Mouse (Mus musculus): ENCODE measurements at regions not wholly inside any gene's neighbourhood (a gene's known extent, or its start where the extent isn't known, plus 50 kb on each side); places are given as distances from the start of the nearest gene placed in this dataset.

DNA sequence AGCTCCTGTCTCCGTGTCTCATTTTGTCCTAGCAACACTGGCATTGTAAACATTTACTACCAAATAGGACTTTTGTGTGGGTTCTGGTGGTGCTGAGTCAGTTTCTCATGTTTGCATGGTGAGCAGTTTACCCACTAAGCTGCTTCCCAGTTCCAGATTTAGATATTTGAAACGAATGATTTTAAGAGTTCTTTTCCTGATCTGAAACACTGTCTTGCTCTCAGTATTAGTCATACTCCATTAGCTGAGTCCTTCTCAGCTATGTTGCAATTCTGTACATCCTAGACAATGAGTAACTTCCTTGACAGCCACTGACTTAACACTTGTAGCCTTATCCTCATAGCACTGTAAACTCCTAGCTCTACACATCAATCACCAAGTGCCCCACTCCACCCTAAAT lies 1280.1 kb upstream of the Lrrc6 start:
- intact Hi-C loops (cut with DNase I): no loop called here
- no peak for DNase-seq (ENCODE audit: low spot score)

DNA sequence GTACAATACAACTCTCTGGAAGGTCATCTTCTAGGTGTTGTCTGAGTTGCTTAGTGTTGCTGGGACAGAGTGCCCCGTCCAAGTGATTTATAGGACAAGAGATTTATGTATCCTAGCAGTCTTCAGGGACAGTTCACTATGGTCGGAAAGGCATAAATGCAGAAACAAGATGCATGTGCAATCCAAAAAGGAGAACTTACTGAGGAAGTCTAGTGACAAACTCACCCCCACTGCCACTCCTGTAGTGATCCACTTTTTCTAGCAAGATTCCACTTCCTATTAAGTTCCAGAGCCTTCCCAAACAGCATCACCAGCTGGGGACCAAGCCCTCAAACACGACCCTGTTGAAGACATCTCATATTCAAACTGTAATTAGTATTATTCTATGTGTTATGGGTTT lies 1266.9 kb upstream of the Lrrc6 start:
- intact Hi-C loops (cut with DNase I): no loop called here
- no peak for DNase-seq (ENCODE audit: low spot score)

DNA sequence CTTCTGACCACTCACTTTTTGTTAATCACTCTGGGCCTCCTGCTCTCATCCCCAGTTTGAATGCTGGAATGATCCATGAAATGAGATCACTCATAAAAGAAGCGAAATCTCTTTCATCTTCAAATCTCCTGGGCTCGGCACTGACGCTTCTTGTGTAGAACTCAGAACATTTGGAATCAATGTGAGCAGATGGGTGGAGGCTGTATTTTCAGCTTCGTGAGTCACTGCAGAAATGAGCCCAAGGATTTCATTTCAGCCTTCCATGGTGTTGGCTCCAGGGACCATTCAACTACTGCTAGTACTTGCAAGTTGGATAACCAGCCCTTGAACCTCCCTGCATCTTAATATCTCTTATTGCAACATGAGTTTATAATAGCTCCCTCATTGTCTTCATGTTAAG lies 1258.5 kb upstream of the Lrrc6 start:
- intact Hi-C loops (cut with DNase I): no loop called here
- peak; percentile 7 for DNase-seq (ENCODE audit: low spot score)

DNA sequence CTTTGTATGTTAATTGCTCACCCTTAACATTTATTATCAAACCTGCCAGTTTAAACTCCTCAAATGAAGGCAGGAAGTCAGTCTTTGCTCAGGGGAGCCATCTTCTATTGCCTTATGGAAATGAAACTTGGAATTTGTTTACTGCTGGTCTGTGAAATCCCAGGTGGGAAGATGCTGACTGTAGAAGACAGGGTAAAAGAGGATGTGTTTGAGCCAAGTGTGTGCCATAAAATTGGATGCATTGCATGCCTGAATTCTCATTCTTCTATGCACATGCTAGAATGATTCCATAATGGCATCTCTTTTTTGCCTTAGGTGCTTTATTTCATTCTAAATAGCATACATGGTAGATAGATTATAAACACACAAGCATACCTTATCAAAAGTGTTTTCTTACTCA lies 1249.9 kb upstream of the Lrrc6 start:
- intact Hi-C loops (cut with DNase I): no loop called here
- DNase-seq (ENCODE audit: low spot score): no peak

DNA sequence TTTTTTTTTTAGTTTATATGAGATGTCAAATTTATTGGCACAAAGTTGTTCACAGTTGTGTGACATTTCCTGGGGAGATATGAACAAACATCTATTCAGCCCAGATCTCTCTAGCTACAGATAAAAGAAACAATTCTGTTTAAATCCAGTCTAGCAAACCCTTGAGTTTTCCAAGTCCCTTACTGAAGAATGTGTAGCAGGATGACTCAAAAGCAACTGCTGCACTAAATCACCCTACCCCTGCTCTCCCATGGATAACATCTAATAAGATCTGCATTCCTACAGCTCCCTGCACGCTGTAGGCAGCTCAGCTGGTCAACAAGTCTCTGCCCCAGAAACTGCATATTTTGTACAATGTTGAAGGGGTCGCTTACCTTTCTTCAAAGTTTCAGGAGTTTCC lies 1242.6 kb upstream of the Lrrc6 start:
- intact Hi-C loops (cut with DNase I): no loop called here

DNA sequence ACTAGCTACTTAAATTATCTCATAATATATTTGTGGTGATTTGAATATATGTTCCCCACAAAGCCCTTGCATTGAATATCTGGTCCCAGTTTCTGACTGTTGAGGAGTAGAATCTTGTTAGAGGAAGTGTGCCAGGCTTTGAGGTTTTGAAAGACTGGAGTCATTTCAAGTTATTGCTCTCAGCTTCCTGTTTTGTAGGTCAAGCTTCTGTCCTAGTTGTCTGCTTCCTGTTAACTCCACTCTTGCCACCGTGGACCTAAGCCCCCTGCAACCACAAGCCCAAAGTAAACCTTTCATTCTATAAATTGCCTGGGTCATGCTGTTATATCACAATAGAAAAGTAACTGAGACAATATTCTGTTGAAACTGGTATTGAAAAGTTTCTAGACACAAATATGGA lies 1232.3 kb upstream of the Lrrc6 start:
- DNase-seq (ENCODE audit: low spot score): no peak
- intact Hi-C loops (cut with DNase I): no loop called here

More for the DNA sequence above, 1242.6 kb upstream of the Lrrc6 start:
- DNase-seq (ENCODE audit: low spot score): no peak

DNA sequence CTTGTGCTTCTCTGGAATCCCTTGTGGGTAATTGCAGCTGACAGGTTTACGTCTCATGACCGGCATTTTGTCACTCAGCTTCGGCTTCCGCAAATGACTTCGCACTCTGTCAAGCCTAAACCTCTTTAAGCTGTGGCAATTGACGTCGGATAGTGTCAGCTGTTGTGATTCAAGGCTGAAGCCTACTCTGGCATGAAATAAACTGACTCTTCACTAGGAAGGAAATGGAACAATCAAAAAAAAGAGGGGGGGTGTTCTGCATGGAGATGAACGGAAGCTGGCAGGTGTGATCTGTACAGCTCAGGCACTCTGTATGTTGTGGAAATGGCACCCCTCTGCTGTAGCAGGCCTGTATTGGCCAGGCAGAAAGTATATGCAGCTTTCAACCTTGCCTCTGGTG lies 1228.8 kb upstream of the Lrrc6 start:
- no peak for DNase-seq (ENCODE audit: low spot score)
- intact Hi-C loops (cut with DNase I): no loop called here

DNA sequence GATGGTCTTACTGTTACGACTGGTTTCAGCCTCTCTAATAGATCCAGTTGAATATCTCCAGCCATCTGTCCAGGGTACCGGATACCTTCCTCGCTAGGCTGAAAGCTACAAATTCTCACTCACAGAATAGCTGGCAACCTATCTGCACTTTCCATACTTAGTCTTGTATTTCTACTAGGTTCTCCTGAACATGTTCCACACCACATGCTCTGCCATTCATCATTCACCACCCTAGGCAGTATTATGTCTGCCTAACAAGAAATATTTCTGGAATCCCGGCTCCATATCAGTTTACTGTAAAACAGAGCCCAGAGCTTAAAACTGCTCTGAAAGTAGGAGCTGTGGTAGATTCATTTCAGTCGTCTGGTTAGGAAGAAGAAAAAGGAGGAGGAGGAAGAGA lies 1224.5 kb upstream of the Lrrc6 start:
- intact Hi-C loops (cut with DNase I): no loop called here
- DNase-seq (ENCODE audit: low spot score): no peak

DNA sequence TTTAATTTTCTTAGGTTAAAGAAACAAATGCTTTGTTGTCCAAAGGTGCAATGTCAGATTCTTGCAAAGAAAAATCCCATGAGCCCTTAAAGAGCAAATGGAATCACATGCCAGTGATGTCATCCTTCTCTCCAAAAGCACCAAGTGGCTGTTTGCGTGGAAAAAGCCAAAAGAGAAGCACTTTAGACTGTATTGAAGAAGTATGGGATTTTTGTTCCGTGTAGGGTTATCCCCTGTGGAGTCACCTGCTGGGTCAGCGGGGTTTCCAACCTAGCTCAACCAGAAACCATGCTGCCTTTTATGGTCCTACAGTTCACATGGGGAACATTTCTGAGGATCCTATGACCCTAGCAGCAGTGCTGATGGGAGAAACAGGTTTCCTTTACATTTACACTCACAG lies 1213.5 kb upstream of the Lrrc6 start:
- DNase-seq (ENCODE audit: low spot score): no peak
- intact Hi-C loops (cut with DNase I): no loop called here

DNA sequence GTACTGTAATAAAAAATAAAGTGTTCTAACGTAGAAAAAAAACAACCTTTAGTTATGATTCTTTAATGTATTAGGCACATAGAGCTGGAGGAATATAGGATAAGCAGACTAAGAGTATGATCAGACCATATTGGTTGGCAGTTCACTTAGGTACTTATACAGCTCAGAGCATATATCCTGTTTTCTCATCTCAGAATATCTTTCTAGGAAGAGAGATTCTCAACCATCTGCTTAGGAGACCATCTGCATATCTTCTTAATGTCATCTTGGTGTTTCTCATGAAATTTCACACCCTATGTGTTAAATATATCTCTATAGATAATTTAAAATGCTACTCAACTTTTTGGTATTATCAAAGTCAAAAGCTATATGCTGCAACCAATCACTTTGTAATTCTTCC lies 1185.4 kb upstream of the Lrrc6 start:
- intact Hi-C loops (cut with DNase I): no loop called here
- no peak for DNase-seq (ENCODE audit: low spot score)

DNA sequence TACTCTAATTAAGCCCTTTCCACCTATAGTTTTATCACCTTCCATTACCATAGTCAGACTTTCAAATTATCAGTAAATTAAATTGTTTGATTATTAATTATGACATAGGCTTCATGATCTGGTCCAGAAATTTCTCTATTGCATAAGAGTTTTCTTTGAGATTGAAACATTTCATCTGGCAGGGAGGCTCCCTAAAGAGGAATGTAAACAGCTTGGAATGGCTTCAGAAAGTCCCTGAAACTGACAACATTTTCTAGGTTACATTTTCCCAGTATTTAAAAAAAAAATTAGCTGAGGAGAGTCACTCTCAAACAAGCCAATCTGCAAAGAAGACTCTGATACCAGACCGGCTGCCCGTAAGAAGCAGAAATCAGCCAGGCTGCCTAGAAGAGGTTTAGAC lies 1172.6 kb upstream of the Lrrc6 start:
- DNase-seq (ENCODE audit: low spot score): no peak
- intact Hi-C loops (cut with DNase I): no loop called here

DNA sequence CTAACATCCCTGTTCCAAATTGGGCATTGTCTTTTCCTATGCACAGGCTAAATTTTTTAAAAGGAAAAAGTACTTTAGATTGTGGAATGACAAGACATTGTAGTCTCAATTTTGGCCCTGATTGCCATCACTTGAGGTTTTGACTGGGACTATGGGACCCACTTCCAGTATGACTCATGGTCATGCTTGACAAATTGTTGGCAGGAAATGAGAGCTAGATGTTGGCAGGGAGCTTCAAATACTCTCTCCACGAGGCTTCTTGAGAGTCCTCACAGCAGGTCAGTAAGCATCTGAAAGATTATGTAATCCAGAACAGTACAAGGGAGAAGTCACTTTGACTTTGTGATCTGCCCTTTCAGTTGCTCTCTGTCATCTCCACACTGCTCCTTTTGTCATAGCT lies 1135.4 kb upstream of the Lrrc6 start:
- no peak for DNase-seq (ENCODE audit: low spot score)
- intact Hi-C loops (cut with DNase I): no loop called here

DNA sequence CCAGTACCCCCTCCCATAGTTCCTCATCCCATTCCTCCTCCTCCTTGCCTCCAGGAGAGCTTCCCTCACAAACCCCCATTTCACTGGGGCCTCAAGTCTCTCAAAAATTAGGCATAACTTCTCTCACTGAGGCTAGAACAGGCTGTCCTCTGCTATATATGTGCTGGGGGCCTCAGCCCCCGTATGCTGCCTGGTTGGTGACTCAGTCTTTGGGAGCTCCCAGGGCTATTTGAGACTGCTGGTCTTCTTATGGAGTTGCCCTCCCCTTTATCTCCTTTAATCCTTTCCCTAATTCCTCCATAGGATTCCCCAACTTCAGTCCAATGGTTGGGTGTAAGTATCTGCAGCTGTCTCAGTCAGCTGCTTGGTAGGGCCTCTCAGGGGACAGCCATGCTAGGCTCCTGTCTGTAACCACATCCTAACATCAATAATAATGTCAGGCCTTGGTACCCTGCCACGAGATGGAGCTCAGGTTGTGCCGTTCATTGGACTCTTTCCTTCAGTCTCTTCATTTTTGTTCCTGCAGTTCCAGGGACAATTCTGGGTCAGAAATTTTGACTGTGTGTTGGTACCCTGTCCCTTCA lies 1126.1 kb upstream of the Lrrc6 start:
- intact Hi-C loops (cut with DNase I): no loop called here
- DNase-seq (ENCODE audit: low spot score): no peak

DNA sequence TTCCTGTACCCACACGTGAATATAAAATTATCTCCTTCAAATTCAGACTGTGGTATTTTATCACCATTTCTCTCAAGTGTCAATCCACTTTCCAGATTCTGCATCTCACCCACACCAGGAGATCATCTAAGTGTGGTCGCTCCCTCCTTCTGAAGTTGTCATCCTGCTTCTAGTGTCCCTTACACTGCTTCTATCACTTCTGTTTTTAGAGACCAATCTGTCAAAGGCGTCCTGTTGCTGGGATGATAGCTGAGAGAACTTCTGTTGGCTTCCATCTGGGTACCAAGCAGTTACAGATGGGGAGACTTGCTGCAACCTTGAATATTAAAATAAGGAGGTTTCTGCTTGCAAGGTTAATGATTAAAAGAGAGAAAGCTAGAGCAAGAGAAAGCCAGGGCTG lies 1111.2 kb upstream of the Lrrc6 start:
- DNase-seq (ENCODE audit: low spot score): no peak
- intact Hi-C loops (cut with DNase I): no loop called here

DNA sequence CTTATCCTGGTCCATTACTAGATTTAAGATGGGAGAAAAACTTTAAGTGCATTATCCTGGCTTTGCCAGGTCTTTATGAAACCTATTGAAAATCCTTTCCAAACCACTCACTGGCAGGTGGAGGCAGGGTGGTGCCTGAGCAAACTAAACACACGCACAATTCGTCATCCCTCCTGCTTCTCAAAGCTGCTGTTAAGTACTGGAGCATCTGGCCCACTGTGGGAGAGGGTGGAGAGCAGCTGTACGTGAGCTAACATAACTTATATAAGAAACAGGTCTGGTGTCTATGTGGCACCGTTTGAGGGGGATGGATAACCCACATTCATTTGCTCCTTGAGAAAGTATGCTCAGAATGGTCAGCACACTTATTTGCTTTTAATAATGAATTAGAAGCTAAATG lies 1097.7 kb upstream of the Lrrc6 start:
- intact Hi-C loops (cut with DNase I): no loop called here

DNA sequence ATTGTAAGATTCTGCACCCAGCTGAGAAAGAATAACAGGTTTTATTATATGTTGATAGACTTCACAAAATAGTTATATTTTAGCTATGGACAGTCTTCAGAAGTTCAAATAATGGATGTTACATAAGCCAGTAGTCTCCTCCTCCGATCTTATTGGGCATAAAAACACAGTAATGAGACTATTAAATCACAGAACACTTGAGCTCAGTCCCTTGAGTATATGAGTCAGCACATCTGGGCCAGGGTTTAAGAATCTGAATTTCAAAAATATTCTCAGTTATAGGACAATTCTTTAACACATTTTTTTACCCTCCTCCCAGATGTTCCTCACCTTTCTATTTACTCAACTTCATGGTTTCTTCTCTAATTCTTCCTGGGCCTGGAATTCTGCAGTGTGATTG lies 1075.9 kb upstream of the Lrrc6 start:
- no peak for DNase-seq (ENCODE audit: low spot score)
- intact Hi-C loops (cut with DNase I): no loop called here

More for the DNA sequence above, 1097.7 kb upstream of the Lrrc6 start:
- no peak for DNase-seq (ENCODE audit: low spot score)

DNA sequence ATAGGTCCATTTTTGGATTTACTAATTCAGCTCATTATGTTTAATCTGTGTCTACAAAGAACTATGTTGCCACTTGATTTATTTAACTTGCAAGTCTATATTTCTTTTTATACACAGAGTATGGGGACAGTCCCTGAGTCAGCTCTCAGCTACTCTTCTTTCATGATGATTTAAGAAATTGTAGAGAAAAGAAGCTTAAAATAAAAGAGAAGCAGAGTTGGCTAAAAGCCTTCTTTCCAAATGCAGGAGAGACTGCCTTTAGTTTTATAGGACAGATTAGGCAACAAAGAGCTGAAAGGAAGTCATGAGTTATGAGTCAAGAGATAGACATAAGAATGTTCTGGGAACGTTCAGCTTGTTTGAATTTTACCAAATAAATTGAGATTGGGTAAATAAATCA lies 1070.9 kb upstream of the Lrrc6 start:
- DNase-seq (ENCODE audit: low spot score): no peak
- intact Hi-C loops (cut with DNase I): no loop called here

DNA sequence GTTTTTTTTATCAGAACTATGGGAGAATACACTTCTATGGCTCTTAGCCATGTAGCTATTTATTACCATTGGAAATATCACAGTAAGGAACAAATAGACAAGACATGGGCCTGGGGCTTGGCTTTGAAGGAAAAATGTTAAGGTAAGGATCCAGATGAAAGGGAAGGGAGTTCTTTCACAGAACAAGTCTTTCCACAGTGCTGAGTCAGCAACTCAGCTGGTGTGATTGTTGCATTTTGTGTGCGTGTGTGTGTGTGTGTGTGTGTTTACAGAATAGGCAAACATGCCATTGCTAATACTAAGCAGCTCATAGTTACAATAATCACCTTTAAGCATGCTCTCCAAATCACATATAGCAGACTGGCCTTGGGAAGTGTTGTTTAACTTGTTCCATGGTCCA lies 1056.6 kb upstream of the Lrrc6 start:
- no peak for DNase-seq (ENCODE audit: low spot score)
- intact Hi-C loops (cut with DNase I): no loop called here

DNA sequence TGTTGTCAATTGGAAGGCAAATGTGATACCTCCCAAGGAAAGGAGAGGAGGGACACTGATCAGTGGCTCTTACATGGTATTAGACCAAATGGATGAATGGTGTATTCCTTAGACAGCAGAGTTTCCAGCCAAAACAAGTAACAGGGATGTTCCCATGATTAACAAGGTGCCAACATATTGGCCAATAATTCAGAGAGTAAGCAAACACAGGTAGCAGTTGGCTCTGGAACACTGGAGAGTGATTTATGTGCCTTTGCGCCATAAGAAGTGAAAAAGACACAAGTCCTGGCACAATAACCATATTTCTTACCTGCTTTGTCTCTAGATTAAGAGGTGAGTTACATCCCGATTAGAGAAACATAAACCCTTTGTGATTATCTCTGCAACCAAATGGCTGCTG lies 1051.2 kb upstream of the Lrrc6 start:
- DNase-seq (ENCODE audit: low spot score): no peak

DNA sequence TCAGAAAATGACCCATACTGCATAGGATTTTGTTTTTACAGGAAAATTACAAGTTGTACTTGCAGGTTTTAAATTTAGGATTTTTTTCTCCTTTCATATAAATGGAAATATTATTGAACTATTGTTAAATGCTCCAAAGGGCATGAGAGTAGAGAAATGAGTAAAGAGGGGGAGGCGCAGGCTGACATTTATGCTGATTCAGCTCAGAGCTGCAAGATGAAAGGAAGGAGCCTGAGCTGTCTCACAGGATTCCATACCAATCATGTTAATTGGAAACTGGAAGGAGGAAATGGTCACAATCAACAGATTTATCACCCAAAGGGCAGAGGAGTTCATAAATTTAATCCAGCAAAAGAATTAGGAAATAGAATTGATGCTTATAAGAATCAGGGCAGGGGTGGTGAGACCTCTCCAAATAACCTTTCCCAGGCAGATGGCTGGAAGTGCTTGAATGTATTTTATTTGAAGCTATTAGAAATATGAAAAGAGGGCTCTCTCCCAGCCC lies 1046.2 kb upstream of the Lrrc6 start:
- DNase-seq (ENCODE audit: low spot score): no peak
- intact Hi-C loops (cut with DNase I): no loop called here

More for the DNA sequence above, 1051.2 kb upstream of the Lrrc6 start:
- intact Hi-C loops (cut with DNase I): no loop called here

DNA sequence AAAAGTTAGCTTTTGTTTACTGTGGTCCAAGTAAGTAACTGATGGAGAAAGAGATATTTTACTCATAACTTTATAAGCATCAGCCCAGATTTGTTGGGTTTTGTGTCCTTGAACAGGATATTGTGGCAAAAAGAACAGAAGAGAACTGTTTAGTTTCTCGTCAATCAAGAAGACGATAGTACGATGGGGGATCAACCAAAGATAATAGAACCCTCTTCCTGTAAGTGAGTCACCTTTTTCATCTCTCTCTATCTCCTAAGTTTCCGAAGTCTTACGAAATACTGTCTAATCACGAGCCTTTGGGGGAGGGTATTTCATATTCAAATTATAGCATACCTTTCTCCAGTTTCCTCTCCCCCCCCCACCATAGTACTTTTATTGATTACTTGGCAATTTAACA lies 1045.0 kb upstream of the Lrrc6 start:
- intact Hi-C loops (cut with DNase I): no loop called here
- DNase-seq (ENCODE audit: low spot score): no peak

DNA sequence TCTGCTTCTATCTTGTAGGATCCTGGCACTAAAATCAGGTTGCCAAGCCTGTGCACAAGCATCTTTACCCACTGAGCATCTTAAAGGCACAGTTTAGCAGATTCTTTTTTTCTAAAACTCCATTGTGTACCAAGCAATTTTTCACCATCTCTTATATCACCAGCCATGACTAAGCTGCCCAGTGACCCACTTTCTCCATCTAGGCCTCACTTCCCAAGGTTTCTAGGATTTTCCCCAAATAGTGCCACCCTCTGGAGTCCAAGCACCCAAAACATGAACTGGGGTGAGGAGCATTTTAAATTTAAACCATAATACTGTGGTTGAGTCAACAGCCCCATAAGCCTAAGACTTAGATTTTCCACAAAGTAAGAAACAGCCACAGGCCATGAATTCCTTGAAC lies 1013.0 kb upstream of the Lrrc6 start:
- intact Hi-C loops (cut with DNase I): no loop called here
- no peak for DNase-seq (ENCODE audit: low spot score)
